In the genomic region with DNA sequence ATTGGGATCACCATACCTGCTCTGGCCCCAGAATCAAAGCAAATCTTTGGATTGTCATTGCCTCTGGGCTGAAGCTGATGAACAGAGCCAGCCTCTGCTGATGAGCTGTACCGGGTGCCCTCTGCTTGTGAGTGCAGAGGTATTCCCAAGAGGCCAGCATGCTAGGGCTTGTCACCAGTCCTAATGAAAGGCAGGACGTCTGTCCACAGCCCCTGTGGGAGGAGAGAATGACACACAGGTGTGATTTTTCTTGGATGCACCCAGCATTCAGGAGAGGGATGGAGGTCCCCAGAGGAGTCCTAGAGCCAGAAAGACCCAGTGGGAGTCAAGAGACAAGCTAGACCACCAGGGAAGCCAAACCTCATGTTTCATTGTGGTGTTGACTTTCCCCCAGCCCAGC, we compare ENCODE assay signal across 31 mouse cellular contexts. TPM values are rescaled to one million over a fixed set of nuclear protein-coding genes. Genes with fewer than 3 reads are reported as not detected.
"Had no signal": no experiment of that assay in that cellular context is flagged by ENCODE, and none has a peak within 500 bp of the region (broad histone marks: within the 10 kb centered on the region; RNA-seq: fewer than 3 reads in every experiment).

No protein-coding gene starts in this region.

- ATAC-seq: hindbrain, embryonic 16.5 days; inflammation-experienced regulatory T-cells, adult 6 months; intestine, embryonic 15.5 days; intestine, postnatal 0 days; liver, embryonic 12.5 days had no signal

- H3K4me1 ChIP-seq: hindbrain, embryonic 10.5 days; hindbrain, embryonic 12.5 days; intestine, embryonic 15.5 days; limb, embryonic 13.5 days; limb, embryonic 15.5 days had no signal

- DNase-seq: gastrocnemius, adult 2 months; gastrocnemius, postnatal 10 days; gastrocnemius, postnatal 25 days; heart, adult 2 months; heart, postnatal 10 days; heart, postnatal 4 days; kidney, adult 18-20 months; kidney, adult 8-10 months; kidney, postnatal 10 days; kidney, postnatal 25 days; kidney, postnatal 4 days had no signal

- H3K9ac ChIP-seq: hindbrain, embryonic 12.5 days; hindbrain, embryonic 14.5 days; intestine, embryonic 15.5 days; limb, embryonic 13.5 days; limb, embryonic 15.5 days; liver, embryonic 12.5 days had no signal

- H3K36me3 ChIP-seq: hindbrain, embryonic 10.5 days; hindbrain, embryonic 12.5 days; intestine, embryonic 15.5 days; limb, embryonic 13.5 days; limb, embryonic 15.5 days; liver, embryonic 12.5 days had no signal

- H3K9me3 ChIP-seq: hindbrain, embryonic 10.5 days; hindbrain, embryonic 12.5 days; intestine, embryonic 15.5 days; limb, embryonic 13.5 days; limb, embryonic 15.5 days; liver, embryonic 12.5 days had no signal

- H3K4me2 ChIP-seq: heart, embryonic 11.5 days; hindbrain, embryonic 12.5 days; hindbrain, embryonic 14.5 days; intestine, embryonic 15.5 days; limb, embryonic 13.5 days; limb, embryonic 15.5 days; liver, embryonic 12.5 days had no signal

- H3K27me3 ChIP-seq: hindbrain, embryonic 12.5 days; intestine, embryonic 15.5 days; limb, embryonic 13.5 days; limb, embryonic 15.5 days had no signal

- H3K4me3 ChIP-seq: gastrocnemius, adult 2 months; heart, adult 2 months; hindbrain, embryonic 10.5 days; hindbrain, embryonic 12.5 days; intestine, embryonic 15.5 days; layer of hippocampus, adult 2 months; left cerebral cortex, adult 2 months; limb, embryonic 13.5 days; limb, embryonic 15.5 days; liver, embryonic 12.5 days had no signal

- H3K27ac ChIP-seq: gastrocnemius, adult 2 months; heart, adult 2 months; hindbrain, embryonic 10.5 days; hindbrain, embryonic 12.5 days; hindbrain, embryonic 14.5 days; intestine, embryonic 15.5 days; layer of hippocampus, adult 2 months; left cerebral cortex, adult 2 months; limb, embryonic 13.5 days; limb, embryonic 15.5 days; liver, embryonic 12.5 days had no signal

RNA-seq across cellular contexts. Expression of a gene that starts 27.6 kb away (rescaled TPM):
- polyA plus RNA-seq: liver, adult 2 months; liver, embryonic 12.5 days had no signal

RNA-seq across cellular contexts. Expression of a gene that starts 52.5 kb away (rescaled TPM):
- polyA plus RNA-seq: frontal cortex, adult 2 months; heart, adult 2 months; heart, embryonic 11.5 days; heart, embryonic 14.5 days; heart, embryonic 16.5 days; hindbrain, embryonic 10.5 days; hindbrain, embryonic 12.5 days; hindbrain, embryonic 14.5 days; hindbrain, embryonic 16.5 days; inflammation-experienced regulatory T-cells, adult 6 months; intestine, embryonic 15.5 days; intestine, postnatal 0 days; kidney, embryonic 14.5 days; kidney, embryonic 16.5 days; limb, embryonic 11.5 days; limb, embryonic 13.5 days; limb, embryonic 15.5 days; liver, adult 2 months; liver, embryonic 12.5 days had no signal
